Mouse (Mus musculus) T-helper 17 cell (primary cell): Measurements from ENCODE around the gene Rpl9-ps6.

Source experiments
- in situ Hi-C, 2 experiments: fragments of 300-600 bp; cut with MboI, MseI; formaldehyde crosslinking; loops; 1 replicate in 1 of 2; 2 replicates in 1 of 2; pipeline ENCODE4 v1.15.1; 2025; ENCODE audit warnings: high pct_unique_total_duplicates in 2 of 2

Rpl9-ps6 gene

DNA sequence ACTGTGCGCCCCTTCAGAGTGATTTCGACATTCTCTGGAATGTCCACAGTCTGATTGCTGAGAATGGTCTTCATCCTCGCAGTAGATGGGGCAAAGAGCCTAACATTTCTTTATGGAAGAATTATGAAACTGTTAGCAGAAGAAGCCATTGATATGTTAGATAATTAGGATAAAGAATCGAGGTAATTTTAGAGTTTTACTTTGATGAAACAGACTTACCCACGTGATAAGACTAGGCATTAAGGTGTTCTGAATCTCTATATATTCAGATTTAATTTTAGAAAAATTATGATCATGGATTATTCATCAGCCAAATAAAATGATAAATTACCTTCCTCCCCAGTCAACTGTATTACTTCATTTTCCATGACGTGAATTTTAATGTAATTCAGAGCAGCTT is at the start of gene Rpl9-ps6:
Rpl9-ps6 (minus strand) TSS at position 101 of the 400 bp plus-strand sequence.
- in situ Hi-C loops = no loop called here

DNA sequence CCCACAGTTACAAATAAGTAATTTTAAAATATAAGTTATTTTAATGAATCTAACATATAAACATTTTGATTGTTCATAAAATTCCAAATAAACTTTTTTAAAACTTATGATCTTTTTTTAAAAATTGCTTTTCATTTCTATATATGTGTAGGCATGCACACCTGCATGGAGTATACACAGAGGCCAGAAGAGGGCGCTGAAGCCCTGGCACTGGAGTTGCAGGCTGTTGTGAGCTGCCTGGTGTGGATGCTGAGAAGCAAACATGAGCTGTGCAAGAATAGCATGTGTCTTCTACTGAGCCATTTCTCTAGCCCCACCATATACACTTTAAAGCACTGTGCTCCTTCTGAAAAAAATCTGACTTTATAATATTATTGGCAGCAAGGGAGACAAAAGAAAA is 46.1 kb upstream of the Rpl9-ps6 start:
- in situ Hi-C loops = loop anchor here (5.0 kb wide), 2 partner anchors 175 to 180 kb away; no protein-coding TSS in a partner anchor

DNA sequence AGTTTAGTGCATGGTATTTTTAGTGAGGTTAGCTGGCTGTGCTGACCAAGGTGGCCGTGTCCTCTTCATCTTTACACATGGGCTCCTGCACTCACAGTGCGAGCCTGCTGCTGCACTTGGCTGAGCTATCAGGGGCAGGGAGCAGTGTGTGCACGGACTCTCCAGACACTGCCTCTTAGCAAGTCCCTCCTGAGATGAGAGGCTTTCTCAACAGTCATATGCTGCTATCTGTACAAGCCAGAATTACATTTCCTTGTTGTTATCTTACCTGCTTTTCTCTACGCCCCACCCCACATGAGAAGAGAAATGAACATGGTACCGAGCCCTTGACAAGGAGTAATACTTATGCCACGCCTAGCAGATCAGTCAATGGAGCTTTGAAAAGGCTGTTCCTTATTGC is 44.6 kb upstream of the Rpl9-ps6 start:
- in situ Hi-C loops = loop anchor here (5.0 kb wide), 2 partner anchors 176 to 181 kb away; no protein-coding TSS in a partner anchor

DNA sequence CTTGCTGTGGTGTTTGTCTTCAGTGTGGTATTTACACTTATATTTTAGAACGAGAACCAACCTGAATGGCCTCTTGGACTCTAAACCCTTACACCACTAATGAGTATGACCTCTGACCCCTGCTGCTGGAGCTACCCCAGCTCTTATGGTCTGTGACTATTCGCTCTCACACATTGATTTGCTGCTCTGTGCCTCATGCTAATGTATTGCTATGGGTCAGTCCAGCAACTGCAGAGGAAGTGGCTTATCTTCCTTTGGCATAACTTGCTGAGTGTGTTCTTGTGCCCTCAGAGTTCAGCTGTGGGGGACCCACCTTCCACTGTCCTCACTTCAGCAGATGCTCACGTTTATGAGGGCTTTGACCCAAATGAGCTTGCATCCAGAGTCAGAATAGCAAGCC is 43.9 kb upstream of the Rpl9-ps6 start:
- in situ Hi-C loops = loop anchor here (5.0 kb wide), 2 partner anchors 177 to 182 kb away; no protein-coding TSS in a partner anchor

DNA sequence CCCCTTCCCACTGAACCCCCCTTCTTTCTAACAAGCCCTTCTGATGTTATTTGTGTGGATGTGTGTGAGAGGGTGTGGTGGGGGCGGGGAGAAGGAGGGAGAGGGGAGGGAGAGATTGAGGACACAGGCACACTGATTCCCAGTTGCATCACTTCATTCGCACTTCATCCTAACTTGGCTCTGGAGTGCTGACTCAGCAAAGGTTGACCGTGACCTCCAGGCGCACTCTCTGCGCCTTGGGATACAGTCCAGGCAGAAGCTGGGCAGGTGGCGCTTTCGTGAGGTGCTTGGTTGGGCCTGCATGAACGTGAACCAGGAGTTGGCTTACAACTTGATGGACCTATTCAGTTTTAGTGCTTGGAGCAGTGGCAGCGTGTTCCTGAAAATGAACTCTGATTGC is 41.1 kb upstream of the Rpl9-ps6 start:
- in situ Hi-C loops = no loop called here

DNA sequence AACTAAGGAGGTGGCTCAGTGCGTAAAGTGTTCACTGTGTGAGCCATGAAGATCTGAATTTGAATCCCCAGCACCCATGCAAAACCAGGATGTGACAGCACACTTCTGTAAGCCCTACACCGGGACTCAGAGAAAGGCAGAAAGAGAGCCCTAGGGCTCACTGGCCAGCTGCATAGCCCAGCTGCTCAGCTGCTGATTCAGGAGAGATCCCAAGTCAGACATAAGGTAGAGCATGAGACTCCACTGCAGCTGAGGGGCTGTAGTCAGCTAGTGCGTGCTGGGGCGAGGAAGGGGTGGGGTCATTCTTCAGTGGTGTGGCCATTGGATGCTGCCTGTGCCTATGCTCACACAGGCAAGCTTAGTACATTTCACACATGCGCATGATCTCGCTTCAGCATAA is 40.7 kb upstream of the Rpl9-ps6 start:
- in situ Hi-C loops = no loop called here

DNA sequence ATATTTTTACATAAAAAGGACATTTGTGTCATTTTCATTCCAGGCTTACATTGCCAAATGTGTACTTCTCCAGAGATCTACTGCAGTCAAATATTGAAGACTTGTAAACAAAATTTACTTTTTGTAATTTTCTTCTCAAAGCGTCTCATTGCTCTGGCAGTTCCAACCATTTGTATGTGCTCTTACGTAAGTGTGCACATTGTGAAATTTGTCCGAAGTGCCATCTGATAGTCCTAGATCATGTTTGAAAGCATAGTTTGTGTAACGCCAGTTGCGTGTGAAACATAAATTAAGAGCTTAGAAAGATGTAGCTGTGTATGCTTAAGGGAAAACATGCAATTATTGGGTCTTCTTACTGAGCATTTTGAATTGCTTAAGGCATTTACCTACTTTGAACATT is 40.1 kb upstream of the Rpl9-ps6 start:
- in situ Hi-C loops = no loop called here

DNA sequence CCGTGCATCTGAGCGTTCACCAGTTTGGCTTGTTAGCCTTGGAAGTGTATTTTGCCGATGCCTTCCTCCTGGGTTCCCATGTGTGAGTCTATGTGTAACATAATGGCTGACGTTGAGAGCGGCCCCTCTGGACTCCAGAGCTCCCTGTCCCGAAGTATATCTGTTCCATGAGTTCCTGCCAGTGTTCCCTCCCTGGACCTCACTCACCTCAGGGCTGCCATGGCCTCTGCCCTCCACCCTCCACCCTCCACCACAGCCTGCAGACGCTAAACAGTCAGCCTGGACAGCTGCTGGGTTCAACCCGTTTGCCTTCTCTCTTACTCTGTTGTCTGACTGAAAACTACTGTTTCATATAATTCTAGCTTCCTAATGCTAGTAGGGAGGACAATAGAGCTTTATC is 39.7 kb upstream of the Rpl9-ps6 start:
- in situ Hi-C loops = no loop called here

DNA sequence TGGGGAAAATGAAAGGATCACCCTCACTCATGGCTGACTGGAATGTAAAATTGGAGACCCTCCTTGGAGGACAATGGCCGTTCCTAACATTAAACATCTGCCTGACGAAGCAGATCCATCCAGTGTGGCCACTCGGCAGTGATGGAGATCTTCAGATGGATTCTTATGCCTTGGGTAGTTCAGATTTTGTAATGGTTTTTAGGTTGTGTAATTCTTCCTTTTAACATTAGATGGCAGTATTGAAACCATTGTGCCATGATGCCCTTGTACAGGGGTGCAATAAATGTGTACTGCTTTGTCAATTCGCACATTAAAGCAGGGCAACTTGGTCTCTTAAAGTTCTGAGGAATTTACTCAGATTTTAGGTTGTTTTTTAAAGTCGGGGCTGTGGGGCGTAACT is 35.0 kb upstream of the Rpl9-ps6 start:
- in situ Hi-C loops = no loop called here

DNA sequence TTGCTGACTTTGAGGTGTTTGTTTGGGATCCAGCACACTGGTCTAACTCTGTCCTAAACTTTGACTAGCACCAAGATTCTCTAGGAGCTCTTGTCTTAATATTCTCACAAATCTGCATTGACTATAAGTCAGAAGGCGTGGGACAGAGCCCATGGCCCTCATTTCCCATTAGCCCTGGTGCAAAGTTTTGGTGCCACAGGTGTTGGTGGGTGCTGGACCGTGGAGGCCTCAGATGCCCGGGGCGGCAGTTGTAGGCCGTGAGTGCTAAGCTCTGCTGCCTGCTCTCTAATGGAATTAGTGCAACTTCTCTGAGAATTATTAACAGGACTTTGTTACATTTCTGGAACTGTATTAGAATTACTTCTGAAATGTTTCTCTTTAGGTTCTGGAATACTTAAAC is 31.6 kb upstream of the Rpl9-ps6 start:
- in situ Hi-C loops = loop anchor here in 1 of 2 experiments (25.0 kb wide), 1 partner anchor 1689 kb away; the partner anchor contains the start of gene Stambpl1

DNA sequence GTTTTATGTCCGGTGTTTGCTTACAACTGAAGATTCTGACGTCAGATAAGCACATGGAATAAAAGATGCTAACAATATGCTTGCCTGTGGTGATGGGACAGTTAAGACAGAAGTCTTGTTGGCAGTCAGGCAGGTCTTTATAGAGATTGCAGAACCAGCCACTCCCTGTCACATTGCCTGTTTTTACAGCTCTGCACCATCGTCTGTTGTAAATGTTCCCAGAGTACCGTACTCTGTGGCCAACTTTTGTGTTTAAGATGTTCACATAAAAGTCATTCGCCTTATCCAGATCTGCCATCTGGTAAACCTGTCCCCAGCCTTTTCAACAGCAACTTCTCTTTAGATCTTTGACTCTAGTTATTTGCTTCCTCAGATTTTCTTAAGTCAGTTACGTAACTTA is 31.0 kb upstream of the Rpl9-ps6 start:
- in situ Hi-C loops = loop anchor here in 1 of 2 experiments (25.0 kb wide), 1 partner anchor 1690 kb away; the partner anchor contains the start of gene Stambpl1

DNA sequence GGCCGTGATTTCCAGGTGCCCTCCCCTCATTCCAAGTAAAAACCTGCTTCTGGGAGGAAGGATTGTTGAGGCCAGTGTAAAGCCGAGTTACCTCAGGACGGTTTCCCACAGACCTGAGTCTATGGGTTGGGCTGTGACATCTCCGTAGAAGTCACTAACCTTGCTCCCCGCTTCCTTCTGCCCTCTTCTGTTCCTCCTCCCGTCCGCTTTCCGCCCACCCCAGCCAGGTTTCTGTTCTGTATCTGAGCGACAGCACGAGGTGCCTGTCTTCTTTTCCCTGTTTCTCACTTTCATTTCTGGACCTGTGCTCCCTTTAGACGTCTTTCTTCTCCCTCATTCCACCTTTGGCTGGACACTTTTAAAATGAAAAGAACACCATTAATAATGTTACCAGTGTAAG is 28.7 kb upstream of the Rpl9-ps6 start:
- in situ Hi-C loops = loop anchor here in 1 of 2 experiments (25.0 kb wide), 1 partner anchor 1692 kb away; the partner anchor contains the start of gene Stambpl1

DNA sequence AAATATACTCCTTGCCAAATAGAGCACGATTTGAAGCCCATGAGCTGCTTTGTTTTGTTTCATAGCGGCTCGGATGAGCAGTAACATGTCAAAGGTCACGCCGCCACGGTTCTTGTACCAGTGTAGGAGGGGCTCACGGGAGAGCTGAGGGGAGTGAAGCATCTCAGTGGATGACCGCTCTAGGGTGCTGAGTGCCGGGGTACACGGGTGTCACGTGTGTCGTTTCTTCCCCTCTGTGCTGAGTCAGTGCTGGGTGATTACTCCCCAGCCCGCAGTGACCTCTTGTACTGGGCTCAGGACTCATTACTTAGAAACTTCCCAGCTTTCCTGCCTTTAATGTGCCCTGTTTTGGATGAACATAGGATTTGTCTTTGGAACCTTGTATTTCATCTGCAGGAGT is 28.2 kb upstream of the Rpl9-ps6 start:
- in situ Hi-C loops = loop anchor here in 1 of 2 experiments (25.0 kb wide), 1 partner anchor 1693 kb away; the partner anchor contains the start of gene Stambpl1

DNA sequence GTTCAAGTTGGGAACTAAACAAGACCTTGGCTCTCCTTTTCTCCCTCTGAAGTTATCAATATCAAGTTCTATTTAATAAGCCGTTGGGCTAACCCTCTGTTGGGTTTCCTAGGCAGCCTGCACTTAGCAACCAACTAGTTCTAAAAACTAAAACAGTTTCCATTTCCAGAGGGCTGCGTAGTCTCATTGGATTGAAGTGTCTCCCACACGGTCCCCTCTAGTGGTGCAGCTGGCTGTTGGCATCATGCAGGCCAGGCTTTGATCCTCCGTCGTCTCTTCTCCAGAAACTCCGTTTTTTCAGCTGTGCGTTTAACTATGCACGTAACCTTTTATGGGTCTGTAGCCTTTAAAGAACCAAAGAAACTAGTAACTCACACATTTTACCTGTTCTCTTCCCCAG is 27.1 kb upstream of the Rpl9-ps6 start:
- in situ Hi-C loops = loop anchor here in 1 of 2 experiments (25.0 kb wide), 1 partner anchor 1694 kb away; the partner anchor contains the start of gene Stambpl1

DNA sequence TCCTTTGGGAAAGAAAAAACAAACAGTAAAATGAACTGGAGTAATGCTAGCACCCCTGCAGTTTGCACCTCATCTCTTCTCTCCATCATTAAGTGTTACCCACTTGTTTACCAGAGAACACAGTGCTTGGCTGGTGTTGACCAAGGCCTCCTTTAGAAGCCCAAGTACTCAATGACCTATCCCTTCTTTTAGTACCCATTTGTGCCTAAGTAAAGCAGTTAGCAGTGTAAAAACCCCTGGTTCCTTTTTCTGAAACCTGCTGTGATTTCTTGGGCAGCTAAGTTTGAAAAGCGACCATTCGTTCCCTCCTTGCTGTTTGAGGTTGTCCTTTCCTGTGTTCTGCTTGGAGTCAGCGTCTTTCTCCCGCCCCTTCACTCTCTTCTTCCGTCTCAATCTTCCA is 26.6 kb upstream of the Rpl9-ps6 start:
- in situ Hi-C loops = loop anchor here in 1 of 2 experiments (25.0 kb wide), 1 partner anchor 1694 kb away; the partner anchor contains the start of gene Stambpl1

DNA sequence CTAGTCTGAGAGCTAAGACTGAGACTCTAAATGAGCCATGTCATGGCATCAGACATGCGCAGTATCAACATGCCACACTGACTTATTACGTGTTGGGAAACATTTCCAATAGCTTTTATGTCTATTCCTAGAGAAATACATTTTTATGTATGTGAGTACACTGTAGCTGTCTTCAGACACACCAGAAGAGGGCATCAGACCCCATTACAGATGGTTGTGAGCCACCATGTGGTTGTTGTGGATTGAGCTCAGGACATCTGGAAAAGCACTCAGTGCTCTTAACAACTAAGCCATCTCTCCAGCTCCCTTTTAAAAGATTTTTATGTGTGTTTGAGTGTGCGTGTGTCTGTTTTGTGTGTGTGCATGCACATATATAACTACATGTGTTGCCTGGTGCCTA is 26.0 kb upstream of the Rpl9-ps6 start:
- in situ Hi-C loops = loop anchor here in 1 of 2 experiments (25.0 kb wide), 1 partner anchor 1695 kb away; the partner anchor contains the start of gene Stambpl1

DNA sequence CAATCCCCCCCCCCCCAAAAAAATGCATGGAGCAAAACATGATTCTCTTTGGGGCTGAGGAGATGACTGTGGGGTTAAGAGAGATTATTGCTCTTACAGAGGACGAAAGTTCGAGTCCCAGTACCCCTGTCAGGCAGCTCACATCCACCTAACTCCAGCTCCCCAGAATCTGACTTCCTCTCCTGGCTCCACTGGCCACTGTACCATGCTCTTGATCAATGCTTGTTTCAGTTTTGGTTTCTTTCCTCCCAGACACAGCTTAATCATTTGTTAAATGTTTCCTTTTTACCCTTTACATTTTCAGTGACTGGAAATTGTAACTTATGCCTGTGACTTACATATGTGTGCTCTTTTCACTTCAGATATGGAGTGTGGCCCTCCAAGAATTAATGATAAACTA is 24.6 kb upstream of the Rpl9-ps6 start:
- in situ Hi-C loops = loop anchor here in 1 of 2 experiments (25.0 kb wide), 1 partner anchor 1696 kb away; the partner anchor contains the start of gene Stambpl1

DNA sequence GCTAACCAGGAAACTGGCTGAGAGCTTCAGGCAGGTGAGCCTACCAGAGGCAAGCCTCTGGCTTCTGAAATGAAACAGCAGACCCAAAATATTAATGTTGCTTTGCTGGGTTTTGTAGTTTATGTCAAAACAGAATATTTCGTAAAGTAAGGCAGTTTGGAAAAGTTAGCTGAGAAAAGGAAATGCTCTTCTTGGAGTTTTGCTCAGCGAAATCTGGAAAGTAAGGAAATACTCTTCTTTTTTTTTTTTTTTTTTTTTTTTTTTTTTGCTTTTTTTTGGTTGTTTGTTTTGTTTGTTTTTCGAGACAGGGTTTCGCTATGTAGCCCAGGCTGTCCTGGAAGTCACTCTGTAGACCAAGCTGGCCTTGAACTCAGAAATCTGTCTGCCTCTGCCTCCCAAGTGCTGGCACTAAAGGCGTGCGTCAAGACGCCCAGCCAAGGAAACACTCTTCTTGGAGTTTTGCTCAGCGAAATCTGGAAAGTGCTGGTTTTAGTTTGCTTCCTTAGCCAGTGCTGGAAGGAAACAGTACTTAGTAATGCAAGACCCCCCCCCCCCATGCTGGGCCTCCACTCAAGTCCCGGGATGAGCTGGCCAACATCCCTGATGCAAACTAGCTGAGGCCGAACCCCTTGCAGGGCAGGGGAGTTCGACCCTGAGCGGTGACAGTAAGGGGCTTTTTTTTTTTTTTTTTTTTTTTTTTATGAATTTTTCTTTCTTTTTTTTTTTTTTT is 23.0 kb upstream of the Rpl9-ps6 start:
- in situ Hi-C loops = loop anchor here (10.0 to 25.0 kb wide), 2 partner anchors 465 to 1698 kb away; partner anchors contain the start of gene Stambpl1 (in 1 of the 2)

DNA sequence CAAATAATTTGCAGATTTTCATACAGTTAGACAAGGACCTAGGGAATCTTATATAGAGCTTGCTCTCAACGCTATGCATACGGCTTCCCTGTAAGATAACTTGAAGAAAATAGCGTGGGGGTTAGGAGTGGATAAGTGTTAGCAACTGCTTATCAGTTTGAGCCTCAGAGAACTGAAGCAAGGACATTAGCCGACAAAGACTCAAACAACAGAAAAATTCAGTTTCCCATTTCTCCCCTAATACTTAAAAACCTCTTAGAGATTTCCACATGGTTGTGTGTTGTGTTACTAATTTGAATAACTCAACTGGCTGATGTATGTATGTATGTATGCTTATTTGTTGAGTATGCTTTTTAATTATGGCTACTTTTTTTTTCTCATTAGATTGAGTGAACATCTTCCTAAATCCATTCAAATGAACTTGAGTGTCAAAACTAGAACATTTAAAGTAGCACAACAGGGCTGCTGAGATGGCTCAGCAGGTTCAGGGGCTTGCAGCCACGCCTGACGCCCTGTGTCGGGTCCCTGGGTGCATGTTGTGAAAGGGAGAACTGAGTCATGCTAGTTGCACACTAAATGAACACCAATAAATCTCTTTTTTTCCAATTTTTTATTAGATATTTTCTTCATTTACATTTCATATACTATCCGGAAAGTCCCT is 21.3 kb upstream of the Rpl9-ps6 start:
- in situ Hi-C loops = loop anchor here (10.0 to 25.0 kb wide), 2 partner anchors 467 to 1700 kb away; partner anchors contain the start of gene Stambpl1 (in 1 of the 2)

DNA sequence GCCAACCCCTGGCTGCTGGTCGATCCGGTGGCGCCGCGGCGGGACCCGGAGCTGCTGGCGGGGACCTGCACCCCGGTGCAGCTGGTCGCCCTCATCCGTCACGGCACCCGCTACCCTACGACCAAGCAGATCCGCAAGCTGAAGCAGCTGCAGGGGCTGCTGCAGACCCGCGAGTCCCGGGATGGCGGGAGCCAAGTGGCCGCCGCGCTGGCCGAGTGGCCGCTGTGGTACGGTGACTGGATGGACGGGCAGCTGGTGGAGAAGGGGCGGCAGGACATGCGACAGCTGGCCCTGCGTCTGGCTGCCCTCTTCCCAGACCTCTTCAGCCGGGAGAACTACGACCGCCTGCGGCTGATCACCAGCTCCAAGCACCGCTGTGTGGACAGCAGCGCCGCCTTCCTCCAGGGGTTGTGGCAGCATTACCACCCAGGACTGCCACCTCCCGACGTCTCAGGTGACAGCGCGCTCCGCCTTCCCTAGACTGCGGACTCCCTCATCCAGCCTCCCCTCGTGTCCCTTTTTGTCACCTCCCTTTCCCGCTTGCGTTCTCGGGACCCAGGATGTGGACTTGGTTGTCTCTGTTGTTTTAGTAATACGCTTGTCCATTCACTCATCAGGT is 19.8 kb upstream of the Rpl9-ps6 start:
- in situ Hi-C loops = loop anchor here (10.0 to 25.0 kb wide), 2 partner anchors 469 to 1701 kb away; partner anchors contain the start of gene Stambpl1 (in 1 of the 2)

DNA sequence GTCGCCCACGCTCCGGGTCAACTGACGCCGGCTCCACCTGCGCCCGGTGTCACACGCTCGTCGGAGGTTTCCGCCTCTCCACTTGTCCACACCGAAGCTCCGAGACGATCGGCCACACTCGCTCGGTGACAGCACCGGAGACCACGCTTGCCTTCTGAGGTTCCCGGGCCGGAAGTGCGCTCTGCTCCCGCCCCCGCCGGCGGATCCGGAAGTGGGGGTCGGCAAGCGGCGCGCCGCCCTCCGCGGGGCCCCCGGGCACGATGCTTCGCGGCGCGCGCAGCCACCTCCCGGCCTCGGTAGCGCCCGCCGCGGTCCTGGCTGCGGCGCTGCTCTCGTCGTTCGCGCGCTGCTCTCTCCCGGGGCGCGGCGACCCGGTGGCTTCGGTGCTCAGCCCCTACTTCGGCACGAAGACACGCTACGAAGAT is 19.3 kb upstream of the Rpl9-ps6 start, which contains the start of gene Minpp1:
Minpp1 (plus strand) TSS at position 89 of the 425 bp plus-strand sequence.
- in situ Hi-C loops = loop anchor here (10.0 to 25.0 kb wide), 2 partner anchors 469 to 1702 kb away; partner anchors contain the start of gene Stambpl1 (in 1 of the 2)
